Mouse (Mus musculus) megakaryocyte-erythroid progenitor cell, adult 5 weeks (primary cell): ENCODE results near the gene Aspa. TPM values are rescaled to one million over a fixed set of nuclear protein-coding genes. Genes with fewer than 3 reads are reported as not detected.

Source experiments
- polyA plus RNA-seq: library from polyadenylated mRNA; stranded (reverse); fragments of >175 nt; gene quantifications from 2 replicates; pipeline ENCODE4 v1.2.3, GENCODE M21; 2012

Gene Aspa
- 0.01 TPM in 1 of 2 replicates, not detected in the other for polyA plus RNA-seq

DNA sequence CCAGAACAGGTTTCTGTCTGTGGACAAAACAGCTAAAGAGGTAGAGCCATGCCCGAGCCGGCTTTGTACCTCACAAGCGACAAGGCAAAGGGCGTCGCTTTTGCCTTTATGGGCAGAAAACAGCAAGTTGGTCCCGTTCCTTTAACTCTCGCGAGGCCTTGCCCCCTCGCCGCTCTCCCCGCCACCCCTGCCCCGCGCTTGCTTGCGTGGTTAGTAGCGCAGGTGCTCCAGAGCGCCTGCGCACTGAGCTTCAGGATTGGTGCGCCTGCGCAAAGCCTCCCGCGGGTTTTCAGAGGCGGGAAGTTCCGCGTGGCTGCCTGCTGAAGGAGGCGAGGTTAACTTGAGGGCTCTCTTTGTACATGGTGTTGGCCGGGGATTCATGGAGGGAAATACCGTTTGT lies at the start of gene Aspa, which contains the start of the genes Gm49340 and Spata22:
Gene Aspa, minus strand, starts transcription at position 155 of the 400 bp plus-strand sequence.
Gene Gm49340, plus strand, starts transcription at position 300 of the 400 bp plus-strand sequence.
Gene Spata22, plus strand, starts transcription at position 300 of the 400 bp plus-strand sequence.

DNA sequence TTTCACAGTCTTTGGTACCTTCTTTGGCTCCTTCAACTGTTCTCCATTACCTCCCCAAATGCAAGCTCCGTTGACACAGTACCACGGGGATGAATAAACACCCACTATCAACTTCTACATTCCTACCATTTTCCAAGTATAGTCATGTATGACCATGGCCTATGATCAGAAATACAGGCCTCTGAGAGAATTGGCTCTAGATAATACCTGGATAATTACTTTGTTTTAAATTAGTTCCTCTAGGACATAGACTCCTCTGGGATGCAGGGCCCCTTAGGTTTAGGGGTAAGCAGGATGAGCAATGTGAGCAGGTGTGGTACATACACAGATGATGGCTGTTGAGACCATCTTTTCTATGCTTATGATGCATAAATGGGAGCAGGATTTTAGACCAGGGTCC lies 41.5 kb upstream of the Aspa start, which contains the start of gene Olfr376:
Gene Olfr376, plus strand, starts transcription at position 301 of the 400 bp plus-strand sequence.

DNA sequence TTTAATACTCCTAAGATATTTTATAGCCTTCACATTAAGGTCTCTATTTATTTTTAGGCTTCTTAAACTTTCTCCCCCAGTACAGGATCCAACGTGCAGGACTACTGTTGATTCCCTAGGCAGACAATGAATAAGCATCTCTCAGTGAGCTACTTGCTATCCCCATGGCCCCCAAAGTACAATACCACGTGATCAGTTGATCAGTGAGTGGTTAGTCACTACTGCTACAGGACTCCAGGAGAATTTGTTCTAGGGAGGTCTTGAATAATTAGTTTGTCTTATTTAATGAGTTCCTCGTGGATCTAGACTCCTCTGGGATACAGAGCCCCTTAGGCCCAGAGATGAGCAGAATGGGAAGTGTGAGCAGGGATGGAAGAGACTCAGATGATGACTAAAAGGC lies 21.1 kb upstream of the Aspa start, which contains the start of gene Olfr20:
Gene Olfr20, plus strand, starts transcription at position 301 of the 400 bp plus-strand sequence.

DNA sequence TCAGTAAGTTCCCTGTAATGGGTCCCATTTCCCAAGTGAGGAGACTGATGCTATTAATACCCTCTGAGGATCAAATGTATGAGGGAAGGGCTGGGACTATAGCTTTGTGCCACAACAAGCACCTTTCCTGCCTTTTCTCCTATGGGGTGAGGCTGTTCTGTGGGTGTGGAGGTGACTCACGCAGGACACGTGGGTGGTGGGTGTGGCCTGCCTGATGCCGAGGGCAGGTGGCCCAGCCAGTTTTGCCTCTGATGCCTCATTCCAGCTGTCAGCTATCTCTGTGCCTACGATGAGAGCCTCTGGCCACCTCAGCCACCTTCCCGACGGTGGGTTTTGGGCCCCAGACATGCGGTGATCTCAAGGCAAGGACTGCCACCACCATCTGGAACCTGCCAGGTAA lies 62.1 kb downstream of the Aspa start, which contains the start of gene Trpv3:
Gene Trpv3, plus strand, starts transcription at position 122 of the 400 bp plus-strand sequence.

Other genes with a start within 250 kb of the Aspa start
- gene Itgae, start 239.0 kb downstream of the Aspa start, polyA plus RNA-seq = 0.05 and 0.09 TPM in 2 replicates
- gene Haspin, start 191.3 kb downstream of the Aspa start, polyA plus RNA-seq = 6.9 and 12.1 TPM in 2 replicates
- not detected in 2 replicates for gene P2rx5, start 169.2 kb downstream of the Aspa start, polyA plus RNA-seq
- gene Emc6, start 152.6 kb downstream of the Aspa start, polyA plus RNA-seq = 156 and 168 TPM in 2 replicates
- gene Tax1bp3, start 152.5 kb downstream of the Aspa start, polyA plus RNA-seq = 6.4 and 8.2 TPM in 2 replicates
- 5.6 and 6.5 TPM in 2 replicates for gene Ctns, start 130.6 kb downstream of the Aspa start, polyA plus RNA-seq
- 1.2 and 1.3 TPM in 2 replicates for gene Shpk, start 130.1 kb downstream of the Aspa start, polyA plus RNA-seq
- not detected in 2 replicates for gene Trpv1, start 95.3 kb downstream of the Aspa start, polyA plus RNA-seq
- not detected in 2 replicates for gene Trpv3, start 62.2 kb downstream of the Aspa start, polyA plus RNA-seq
- not detected in 2 replicates for gene Gm49340, start 145 bp upstream of the Aspa start, polyA plus RNA-seq
- gene Spata22, start 145 bp upstream of the Aspa start, polyA plus RNA-seq = not detected in 2 replicates
- gene Olfr20, start 21.2 kb upstream of the Aspa start, polyA plus RNA-seq = not detected in 2 replicates
- not detected in 2 replicates for gene Olfr376, start 41.6 kb upstream of the Aspa start, polyA plus RNA-seq
- gene Olfr1, start 70.0 kb upstream of the Aspa start, polyA plus RNA-seq = 0.01 TPM in 1 of 2 replicates, not detected in the other
- not detected in 2 replicates for gene Olfr378, start 98.9 kb upstream of the Aspa start, polyA plus RNA-seq
- gene Olfr380, start 127.9 kb upstream of the Aspa start, polyA plus RNA-seq = not detected in 2 replicates
- not detected in 2 replicates for gene Olfr381, start 162.0 kb upstream of the Aspa start, polyA plus RNA-seq
- not detected in 2 replicates for gene Olfr382, start 187.6 kb upstream of the Aspa start, polyA plus RNA-seq